Mouse (Mus musculus) embryonic fibroblast, embryonic 13.5 days (primary cell): ENCODE data around the gene Tbxa2r. TPM values are rescaled to one million over a fixed set of nuclear protein-coding genes. Genes with fewer than 3 reads are reported as not detected.

Source experiments
- H3K27ac ChIP-seq: 2 replicates; pipeline ENCODE4 v1.5.1; 2012; ENCODE audit warnings: low read length, control low read depth, inconsistent platforms; ENCODE audit not compliant: insufficient read depth
- H3K4me1 ChIP-seq: 2 replicates; pipeline ENCODE4 v1.6.1; 2011; ENCODE audit warnings: low read length; ENCODE audit not compliant: control insufficient read depth, insufficient read depth
- H3K4me3 ChIP-seq: 2 replicates; pipeline ENCODE4 v1.5.1; 2011; ENCODE audit warnings: mild to moderate bottlenecking, control low read depth, low read length; ENCODE audit not compliant: insufficient read depth
- CTCF ChIP-seq: IDR thresholded peaks from 2 replicates; pipeline ENCODE4 v1.5.1; 2011; ENCODE audit warnings: mild to moderate bottlenecking, control low read depth, low read length, moderate library complexity, borderline replicate concordance; ENCODE audit not compliant: insufficient read depth
- POLR2A ChIP-seq: IDR thresholded peaks from 2 replicates; pipeline ENCODE4 v1.6.1; 2011; ENCODE audit warnings: low read depth, mild to moderate bottlenecking, control low read depth, low read length, moderate library complexity
- polyA plus RNA-seq: library from polyadenylated mRNA; stranded (reverse); fragments of >200 nt; gene quantifications from 2 replicates; pipeline ENCODE4 v1.2.4, GENCODE M21; 2011; ENCODE audit warnings: low read depth; ENCODE audit not compliant: missing spikeins, insufficient read length

The Tbxa2r gene
- polyA plus RNA-seq, 1 experiment, result 7.4 TPM

GRCm38 (mm10) chr10:81378553-81379182 is 50.1 kb downstream of the Tbxa2r start:
- Histone ChIP-seq H3K27ac (no peak overlapping the region), H3K4me3 (peak overlapping the region; percentile 41), H3K4me1 (0 out of 2 replicates have a peak, but pooled peaks cover 4% of the 10 kb centered on the region)
- TF ChIP-seq POLR2A (peak; percentile 64), CTCF (no peak)

- no peak overlapping the region for H3K27ac ChIP-seq
- H3K4me1 ChIP-seq, result 0 out of 2 replicates have a peak, but pooled peaks cover 4% of the 10 kb centered on the region
- TF ChIP-seq POLR2A (no peak), CTCF (no peak)
- H3K4me3 ChIP-seq, result peak overlapping the region; percentile 41
These were observed 50.6 kb downstream of the Tbxa2r start for GRCm38 (mm10) chr10:81379183-81379553.

GRCm38 (mm10) chr10:81379809-81380378 is 51.4 kb downstream of the Tbxa2r start:
- Histone ChIP-seq H3K4me1 (0 out of 2 replicates have a peak, but pooled peaks cover 4% of the 10 kb centered on the region), H3K27ac (no peak overlapping the region), H3K4me3 (no peak overlapping the region)
- TF ChIP-seq CTCF, result no peak
- TF ChIP-seq POLR2A, result no peak

- TF ChIP-seq POLR2A (no peak), CTCF (no peak)
- peaks cover 3% of the 10 kb centered on the region; the same call in 1 of the 2 replicates for H3K4me1 ChIP-seq
- no peak overlapping the region for H3K4me3 ChIP-seq
- H3K27ac ChIP-seq, result no peak overlapping the region
These were observed 53.5 kb downstream of the Tbxa2r start for GRCm38 (mm10) chr10:81382039-81382438.

- Histone ChIP-seq H3K4me3 (peak within 1 kb of the TSS; percentile 82), H3K27ac (peak within 1 kb of the TSS; percentile 35), H3K4me1 (peaks cover 2% of the 10 kb centered on the region; the same call in 1 of the 2 replicates)
- no peak for TF ChIP-seq CTCF
- peak; percentile 88 for TF ChIP-seq POLR2A
These were observed 55.5 kb downstream of the Tbxa2r start, which contains the start of the genes Dohh and Gm48551 for GRCm38 (mm10) chr10:81383802-81384604. TSS of gene Dohh (plus strand) at chr10:81384428. TSS of gene Gm48551 (plus strand) at chr10:81384466.

GRCm38 (mm10) chr10:81384605-81384982 is 56.1 kb downstream of the Tbxa2r start:
- Histone ChIP-seq H3K27ac (peak overlapping the region; percentile 35), H3K4me1 (peaks cover 2% of the 10 kb centered on the region; the same call in 1 of the 2 replicates), H3K4me3 (peak overlapping the region; percentile 82)
- TF ChIP-seq POLR2A (no peak), CTCF (no peak)

Other genes starting within 250 kb of the Tbxa2r start
- gene Creb3l3, start 229.9 kb upstream of the Tbxa2r start, polyA plus RNA-seq, result 0.23 TPM in 1 of 2 replicates, not detected in the other
- gene Map2k2, start 222.8 kb upstream of the Tbxa2r start, polyA plus RNA-seq, result 61.3 and 69.6 TPM in 2 replicates
- 16.9 and 23.5 TPM in 2 replicates for gene Zbtb7a, start 193.5 kb upstream of the Tbxa2r start, polyA plus RNA-seq
- gene Pias4, start 160.8 kb upstream of the Tbxa2r start, polyA plus RNA-seq, result 25.6 and 27.9 TPM in 2 replicates
- 1,643 and 1,827 TPM in 2 replicates for gene Eef2, start 152.1 kb upstream of the Tbxa2r start, polyA plus RNA-seq
- gene Dapk3, start 145.7 kb upstream of the Tbxa2r start, polyA plus RNA-seq, result 48.4 and 51.2 TPM in 2 replicates
- gene 4930442H23Rik, start 144.9 kb upstream of the Tbxa2r start, polyA plus RNA-seq, result not detected in 2 replicates
- not detected in 2 replicates for gene Nmrk2, start 126.7 kb upstream of the Tbxa2r start, polyA plus RNA-seq
- gene Atcay, start 97.9 kb upstream of the Tbxa2r start, polyA plus RNA-seq, result 0.47 and 0.67 TPM in 2 replicates
- gene Zfr2, start 95.6 kb upstream of the Tbxa2r start, polyA plus RNA-seq, result 3.1 and 4.1 TPM in 2 replicates
- gene Matk, start 75.8 kb upstream of the Tbxa2r start, polyA plus RNA-seq, result 0.90 and 1.2 TPM in 2 replicates
- gene Mrpl54, start 61.8 kb upstream of the Tbxa2r start, polyA plus RNA-seq, result 52.9 and 53.7 TPM in 2 replicates
- 43.2 and 44.8 TPM in 2 replicates for gene Apba3, start 61.8 kb upstream of the Tbxa2r start, polyA plus RNA-seq
- not detected in 2 replicates for gene Tjp3, start 37.1 kb upstream of the Tbxa2r start, polyA plus RNA-seq
- 40.1 and 43.0 TPM in 2 replicates for gene Pip5k1c, start 35.8 kb upstream of the Tbxa2r start, polyA plus RNA-seq
- gene Cactin, start 7.6 kb upstream of the Tbxa2r start, polyA plus RNA-seq, result 20.0 and 20.1 TPM in 2 replicates
- gene Gipc3, start 14.5 kb downstream of the Tbxa2r start, polyA plus RNA-seq, result 0.37 and 0.39 TPM in 2 replicates
- 75.2 and 81.8 TPM in 2 replicates for gene Hmg20b, start 21.7 kb downstream of the Tbxa2r start, polyA plus RNA-seq
- 5.7 and 6.2 TPM in 2 replicates for gene Mfsd12, start 28.8 kb downstream of the Tbxa2r start, polyA plus RNA-seq
- 0.61 TPM in 1 of 2 replicates, not detected in the other for gene 4930404N11Rik, start 37.1 kb downstream of the Tbxa2r start, polyA plus RNA-seq
- gene Fzr1, start 49.8 kb downstream of the Tbxa2r start, polyA plus RNA-seq, result 26.4 and 26.7 TPM in 2 replicates
- gene Dohh, start 55.7 kb downstream of the Tbxa2r start, polyA plus RNA-seq, result 37.7 and 50.1 TPM in 2 replicates
- gene Gm48551, start 55.7 kb downstream of the Tbxa2r start, polyA plus RNA-seq, result 1.4 TPM in 1 of 2 replicates, not detected in the other
- 1.1 TPM in 1 of 2 replicates, not detected in the other for gene Gm48552, start 60.3 kb downstream of the Tbxa2r start, polyA plus RNA-seq
- 0.58 and 2.2 TPM in 2 replicates for gene Smim24, start 64.3 kb downstream of the Tbxa2r start, polyA plus RNA-seq
- gene Nfic, start 126.9 kb downstream of the Tbxa2r start, polyA plus RNA-seq, result 64.3 and 84.8 TPM in 2 replicates
- gene Celf5, start 154.0 kb downstream of the Tbxa2r start, polyA plus RNA-seq, result 4.4 and 4.5 TPM in 2 replicates
- gene Ncln, start 167.7 kb downstream of the Tbxa2r start, polyA plus RNA-seq, result 61.5 and 62.8 TPM in 2 replicates
- gene S1pr4, start 171.4 kb downstream of the Tbxa2r start, polyA plus RNA-seq, result not detected in 2 replicates
- gene Gna15, start 195.5 kb downstream of the Tbxa2r start, polyA plus RNA-seq, result 0.83 TPM in 1 of 2 replicates, not detected in the other
- gene Gna11, start 216.5 kb downstream of the Tbxa2r start, polyA plus RNA-seq, result 64.4 and 66.3 TPM in 2 replicates
- gene Aes, start 230.8 kb downstream of the Tbxa2r start, polyA plus RNA-seq, result 354 and 424 TPM in 2 replicates
- gene Tle2, start 245.8 kb downstream of the Tbxa2r start, polyA plus RNA-seq, result 22.4 and 25.7 TPM in 2 replicates